Mouse (Mus musculus): ENCODE results near the gene Adipoq. TPM values are rescaled to one million over a fixed set of nuclear protein-coding genes. Genes with fewer than 3 reads are reported as not detected.

Adipoq gene
- polyA plus RNA-seq (2012; rRNA removed): 0.07 and 0.12 TPM in 2 replicates

DNA sequence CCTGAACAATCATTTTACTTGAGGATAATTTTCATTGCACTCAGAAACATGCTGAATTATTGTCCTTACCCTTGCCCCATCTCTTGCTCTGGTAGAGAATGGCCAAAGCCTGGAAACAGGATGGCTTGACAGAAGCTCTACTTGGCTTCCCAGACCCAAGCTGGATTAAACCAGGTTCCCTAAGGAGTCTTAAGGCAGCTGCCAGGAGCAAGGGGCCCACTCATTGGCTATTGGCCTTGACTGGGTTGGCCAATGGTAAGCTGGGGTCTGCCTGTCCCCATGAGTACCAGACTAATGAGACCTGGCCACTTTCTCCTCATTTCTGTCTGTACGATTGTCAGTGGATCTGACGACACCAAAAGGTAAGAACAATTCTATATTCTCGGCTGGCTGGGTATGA is at the start of gene Adipoq:
Gene Adipoq (plus strand): TSS at position 257 of the 400 bp plus-strand sequence.

DNA sequence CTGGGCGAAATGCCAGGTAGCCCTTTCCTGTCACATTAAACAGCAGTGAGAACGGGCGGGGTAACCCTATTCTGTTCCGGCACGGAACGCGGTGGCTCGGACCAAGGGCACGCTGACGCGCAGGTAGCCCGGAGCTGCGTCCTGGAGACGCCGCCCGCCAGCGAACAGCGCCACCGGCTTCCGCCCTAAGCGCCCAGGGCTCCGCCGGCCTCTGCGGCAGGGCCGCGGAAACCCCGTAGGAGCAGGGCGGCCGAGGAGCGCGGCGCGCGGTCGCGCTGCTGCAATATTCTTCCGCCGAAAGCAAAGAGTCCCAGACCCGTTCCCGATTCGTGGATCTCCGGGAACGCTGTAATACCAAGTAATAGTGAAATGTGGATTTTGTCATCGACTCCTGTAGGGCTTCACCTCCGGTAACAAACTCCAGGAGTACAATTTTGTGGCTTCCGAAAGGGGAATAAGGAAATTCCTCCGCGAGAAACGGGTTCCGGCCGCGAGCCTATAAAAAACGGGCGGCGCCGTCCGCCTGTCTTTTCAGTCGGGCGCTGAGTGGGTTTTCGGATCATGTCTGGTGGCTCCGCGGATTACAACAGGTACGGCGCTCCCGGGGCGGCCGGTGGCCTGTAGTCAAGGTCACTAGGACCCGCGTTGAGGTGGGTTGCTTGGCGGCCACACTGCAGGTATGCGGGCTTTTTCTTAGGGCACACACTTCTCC is 38.9 kb upstream of the Adipoq start, which contains the start of gene Eif4a2:
Gene Eif4a2 (plus strand): TSS at position 214 of the 712 bp plus-strand sequence.

DNA sequence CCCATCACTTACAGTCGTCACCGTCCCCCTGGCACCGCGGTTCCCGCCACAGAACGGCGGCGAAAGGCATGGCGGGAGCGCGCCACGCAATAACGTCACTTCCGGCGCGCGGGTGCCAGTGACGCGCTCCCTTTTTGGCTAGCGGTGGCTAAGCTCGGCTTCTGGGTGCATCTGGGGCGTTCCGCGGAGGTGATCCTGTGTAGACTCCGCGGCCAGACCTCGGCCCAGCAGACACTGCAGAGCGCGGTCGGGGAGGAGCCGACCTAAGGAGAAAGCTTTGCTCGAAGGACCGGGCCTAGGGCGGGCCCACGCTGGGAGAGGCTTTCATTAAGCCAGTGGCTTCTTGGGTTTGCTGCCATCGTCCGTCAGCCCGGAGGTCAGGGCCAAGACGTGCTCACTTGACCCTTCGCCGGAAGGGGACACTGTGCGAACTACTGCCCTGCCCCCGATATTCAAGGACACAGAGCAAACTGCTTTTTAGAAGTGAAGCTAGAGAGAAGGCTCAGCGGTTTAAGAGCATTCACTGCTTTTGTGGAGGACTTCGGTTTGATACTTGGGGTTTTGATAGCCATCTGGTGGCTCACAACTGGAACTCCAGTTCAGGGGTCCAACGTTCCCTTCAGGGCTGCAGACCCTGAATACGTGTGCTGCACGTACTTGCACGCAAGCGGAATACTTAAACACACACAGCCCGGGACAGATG is 18.5 kb upstream of the Adipoq start, which contains the start of gene Rfc4:
Gene Rfc4 (minus strand): TSS at position 65 of the 703 bp plus-strand sequence.

Other genes starting within 250 kb of the Adipoq start
- gene Fetub, start 228.2 kb upstream of the Adipoq start, polyA plus RNA-seq (2012; rRNA removed): 0.16 and 0.22 TPM in 2 replicates
- gene Hrg, start 195.5 kb upstream of the Adipoq start, polyA plus RNA-seq (2012; rRNA removed): not detected in 2 replicates
- 0.09 TPM in 1 of 2 replicates, not detected in the other for gene Kng2, start 117.1 kb upstream of the Adipoq start, polyA plus RNA-seq (2012; rRNA removed)
- gene Kng1, start 88.7 kb upstream of the Adipoq start, polyA plus RNA-seq (2012; rRNA removed): 0.13 TPM in 1 of 2 replicates, not detected in the other
- 864 and 917 TPM in 2 replicates for gene Eif4a2, start 39.1 kb upstream of the Adipoq start, polyA plus RNA-seq (2012; rRNA removed)
- 3.3 and 3.4 TPM in 2 replicates for gene Rfc4, start 18.8 kb upstream of the Adipoq start, polyA plus RNA-seq (2012; rRNA removed)
- gene St6gal1, start 78.2 kb downstream of the Adipoq start, polyA plus RNA-seq (2012; rRNA removed): 24.5 and 27.1 TPM in 2 replicates

All from central nervous system, embryonic 18 days (tissue).